Mouse (Mus musculus) spleen, adult 2 months (tissue): ENCODE results near the gene Phc2. TPM values are rescaled to one million over a fixed set of nuclear protein-coding genes. Genes with fewer than 3 reads are reported as not detected.

Experiments
- DNase-seq, 2 experiments: peaks; one replicate each; pipeline versions ENCODE4 v3.0.0 to v3.0.0-alpha.2; 2012 to 2021; ENCODE audit warnings: low spot score in 2 of 2, low read depth in 1 of 2
- H3K27ac ChIP-seq: fragments of 200-500 bp; 2 replicates; pipeline ENCODE4 v1.5.1; 2012; ENCODE audit warnings: low read length, inconsistent platforms; ENCODE audit not compliant: insufficient read depth
- H3K27me3 ChIP-seq: fragments of 200-500 bp; 2 replicates; pipeline ENCODE4 v1.6.1; 2012; ENCODE audit warnings: mild to moderate bottlenecking, moderate library complexity, low read length, inconsistent platforms; ENCODE audit not compliant: control insufficient read depth, insufficient read depth
- H3K36me3 ChIP-seq: fragments of 200-500 bp; 2 replicates; pipeline ENCODE4 v1.6.1; 2012; ENCODE audit warnings: mild to moderate bottlenecking, low read length, inconsistent platforms; ENCODE audit not compliant: control insufficient read depth, insufficient read depth
- H3K4me1 ChIP-seq: fragments of 200-500 bp; 2 replicates; pipeline ENCODE4 v1.6.1; 2011; ENCODE audit warnings: inconsistent platforms; ENCODE audit not compliant: control insufficient read depth, insufficient read depth, insufficient read length
- H3K4me3 ChIP-seq: fragments of 200-500 bp; 2 replicates; pipeline ENCODE4 v1.5.1; 2011; ENCODE audit warnings: mild to moderate bottlenecking, inconsistent platforms; ENCODE audit not compliant: insufficient read depth, insufficient read length; ENCODE audit errors: extremely low read depth
- CTCF ChIP-seq: fragments of 200-500 bp; IDR thresholded peaks from 2 replicates; pipeline ENCODE4 v1.5.1; 2011; ENCODE audit warnings: mild to moderate bottlenecking, inconsistent platforms; ENCODE audit not compliant: insufficient read depth, insufficient read length, insufficient replicate concordance; ENCODE audit errors: extremely low read depth
- POLR2A ChIP-seq: fragments of 200-500 bp; IDR thresholded peaks from 2 replicates; pipeline ENCODE4 v1.6.1; 2011; ENCODE audit warnings: low read depth, low read length, inconsistent platforms
- WGBS: fragments of 180-500 bp; shearing (Covaris S2); methylation state at CpG from one replicate; pipeline ENCODE4 v1.1.7; 2018; 5-methylcytosine and 5-hydroxymethylcytosine counted together
- polyA plus RNA-seq: library from polyadenylated mRNA; depleted of rRNA; stranded (reverse); fragments of >200 nt; gene quantifications from 2 replicates; pipeline ENCODE4 v1.2.3, GENCODE M21; 2012

Phc2 gene
- polyA plus RNA-seq, 1 experiment: 76.7 TPM

DNA sequence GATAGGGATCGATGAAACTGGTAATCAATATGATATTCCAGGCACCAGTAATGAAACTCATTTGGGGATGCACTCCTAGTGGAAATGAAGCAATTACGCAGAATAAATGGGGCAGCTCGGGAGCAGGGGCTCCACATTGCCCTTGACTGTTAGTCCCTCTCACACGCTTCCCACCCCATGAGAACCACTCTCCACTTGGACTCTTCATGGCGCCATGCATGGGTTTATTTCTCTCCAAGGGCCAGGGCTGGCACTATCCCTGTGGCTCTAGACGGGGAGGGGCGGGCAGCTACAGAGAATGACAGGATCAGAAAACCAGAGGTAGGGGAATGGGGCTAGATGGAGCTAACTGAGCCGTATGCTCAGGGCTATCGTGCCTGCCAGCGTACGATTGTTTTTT lies 29.6 kb downstream of the Phc2 start:
- no peaks in the 10 kb centered on the region for H3K36me3 ChIP-seq
- H3K27me3 ChIP-seq: no peaks in the 10 kb centered on the region
- no peak for DNase-seq
- no peak for TF ChIP-seq POLR2A
- no peak for TF ChIP-seq CTCF
- no peak overlapping the region for H3K27ac ChIP-seq
- H3K4me1 ChIP-seq: peaks cover 2% of the 10 kb centered on the region; the same call in 1 of the 2 replicates
- WGBS: 93% methylated on average over 11 of the region's 11 CpGs
- no peak overlapping the region for H3K4me3 ChIP-seq

DNA sequence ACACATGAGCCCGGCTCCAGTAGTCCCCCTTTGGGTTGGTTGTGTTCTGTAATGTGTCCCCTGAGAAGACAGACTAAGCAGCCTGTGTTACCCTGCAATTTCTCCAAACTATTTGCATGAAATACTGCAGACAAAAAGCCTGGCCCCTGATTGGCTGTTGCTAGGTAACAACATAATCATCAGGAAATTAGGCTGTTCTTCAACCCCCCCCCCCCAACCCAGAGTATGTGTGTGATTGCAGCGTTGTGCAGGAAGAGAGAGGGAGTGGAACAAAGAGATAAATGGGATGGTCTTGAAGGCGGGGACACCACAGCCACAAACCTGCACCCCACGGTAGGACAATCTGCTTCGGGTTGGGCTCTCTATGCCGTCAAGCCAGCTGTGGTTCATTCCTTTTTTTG lies 34.0 kb downstream of the Phc2 start:
- 31% methylated on average over 6 of the region's 6 CpGs for WGBS
- Histone ChIP-seq H3K27me3 (no peaks in the 10 kb centered on the region), H3K27ac (no peak overlapping the region), H3K36me3 (no peaks in the 10 kb centered on the region), H3K4me1 (peaks cover 9% of the 10 kb centered on the region; the same call in 1 of the 2 replicates), H3K4me3 (no peak overlapping the region)
- TF ChIP-seq CTCF: no peak
- no peak for TF ChIP-seq POLR2A
- DNase-seq: no peak

DNA sequence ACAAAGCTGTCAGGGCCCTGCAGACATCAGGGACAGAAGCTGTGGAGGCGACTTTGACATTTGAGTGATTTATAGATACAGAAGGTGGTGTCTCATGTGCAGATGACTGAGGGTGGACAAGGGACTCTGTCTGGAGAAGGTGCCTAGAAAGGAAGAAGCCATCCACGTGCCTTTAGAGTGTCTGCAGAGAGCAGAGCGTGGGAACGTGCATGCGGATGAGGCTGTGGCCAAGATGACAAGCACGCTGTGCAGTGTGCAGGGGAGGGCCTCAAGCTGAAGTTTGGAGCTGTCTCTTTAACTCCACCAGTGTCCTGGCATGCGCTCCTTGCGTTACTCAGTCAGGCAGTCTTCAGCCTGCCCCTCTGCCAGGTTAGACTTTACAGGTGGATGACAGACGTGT lies 34.5 kb downstream of the Phc2 start:
- no peaks in the 10 kb centered on the region for H3K36me3 ChIP-seq
- H3K4me3 ChIP-seq: no peak overlapping the region
- no peak for DNase-seq
- TF ChIP-seq POLR2A: no peak
- H3K4me1 ChIP-seq: peaks cover 9% of the 10 kb centered on the region; the same call in 1 of the 2 replicates
- H3K27me3 ChIP-seq: no peaks in the 10 kb centered on the region
- WGBS: 34% methylated on average over 9 of the region's 9 CpGs
- H3K27ac ChIP-seq: no peak overlapping the region

DNA sequence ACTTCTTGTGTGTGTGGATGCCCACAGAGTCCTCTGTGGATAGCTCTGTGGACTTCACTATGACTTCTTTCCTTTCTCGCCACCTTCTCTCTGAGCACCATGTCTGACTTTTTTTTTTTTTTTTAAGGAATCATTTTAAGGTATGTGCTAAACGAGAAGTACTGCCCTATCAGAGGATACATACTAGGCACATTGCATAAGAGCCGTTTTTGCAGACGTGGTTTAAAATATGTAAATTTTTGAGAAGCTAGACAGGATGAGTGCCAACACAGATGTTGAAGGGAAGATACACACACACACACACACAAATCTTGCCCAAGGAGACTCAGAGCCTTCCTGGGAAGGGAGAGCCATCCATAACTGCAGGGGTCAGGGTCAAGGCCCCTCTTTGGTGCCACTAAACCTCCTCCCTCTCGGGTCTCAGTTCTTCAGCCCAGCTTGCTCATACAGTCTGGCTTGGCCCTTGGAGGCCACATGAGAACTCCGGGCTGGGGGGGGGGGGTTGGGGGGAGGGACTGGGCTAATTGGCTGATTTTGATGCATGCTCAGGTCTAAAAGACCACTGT lies 35.3 kb downstream of the Phc2 start:
- no peaks in the 10 kb centered on the region for H3K27me3 ChIP-seq
- H3K4me1 ChIP-seq: peaks cover 9% of the 10 kb centered on the region; the same call in 1 of the 2 replicates
- no peak for DNase-seq
- H3K36me3 ChIP-seq: no peaks in the 10 kb centered on the region
- no peak overlapping the region for H3K27ac ChIP-seq
- 31% methylated on average over 6 of the region's 6 CpGs for WGBS
- TF ChIP-seq CTCF (no peak), POLR2A (no peak)
- H3K4me3 ChIP-seq: no peak overlapping the region

DNA sequence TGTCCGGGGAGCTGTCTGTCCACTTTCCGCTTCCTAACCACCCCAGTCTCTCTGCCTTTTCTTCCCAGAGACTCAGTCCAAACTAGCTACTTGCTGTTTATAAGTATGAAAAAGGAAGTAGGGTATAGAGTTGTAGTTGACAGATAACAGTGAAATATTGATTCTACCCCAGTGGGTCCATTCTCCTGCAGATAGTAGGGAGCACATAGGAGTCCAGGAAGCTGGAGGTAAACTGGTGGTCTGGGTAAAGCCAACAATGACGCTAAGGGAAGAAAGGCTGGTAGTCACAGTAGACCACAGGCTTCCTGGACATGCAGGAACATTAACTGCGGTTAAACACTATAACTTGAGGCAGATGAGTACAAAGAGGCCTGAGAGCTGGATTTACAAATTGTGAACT lies 36.7 kb downstream of the Phc2 start:
- H3K4me1 ChIP-seq: peaks cover 9% of the 10 kb centered on the region; the same call in 1 of the 2 replicates
- TF ChIP-seq POLR2A (no peak), CTCF (no peak)
- no peak for DNase-seq
- 33% methylated on average over 4 of the region's 4 CpGs for WGBS
- H3K27me3 ChIP-seq: no peaks in the 10 kb centered on the region
- no peak overlapping the region for H3K27ac ChIP-seq
- no peak overlapping the region for H3K4me3 ChIP-seq
- no peaks in the 10 kb centered on the region for H3K36me3 ChIP-seq

DNA sequence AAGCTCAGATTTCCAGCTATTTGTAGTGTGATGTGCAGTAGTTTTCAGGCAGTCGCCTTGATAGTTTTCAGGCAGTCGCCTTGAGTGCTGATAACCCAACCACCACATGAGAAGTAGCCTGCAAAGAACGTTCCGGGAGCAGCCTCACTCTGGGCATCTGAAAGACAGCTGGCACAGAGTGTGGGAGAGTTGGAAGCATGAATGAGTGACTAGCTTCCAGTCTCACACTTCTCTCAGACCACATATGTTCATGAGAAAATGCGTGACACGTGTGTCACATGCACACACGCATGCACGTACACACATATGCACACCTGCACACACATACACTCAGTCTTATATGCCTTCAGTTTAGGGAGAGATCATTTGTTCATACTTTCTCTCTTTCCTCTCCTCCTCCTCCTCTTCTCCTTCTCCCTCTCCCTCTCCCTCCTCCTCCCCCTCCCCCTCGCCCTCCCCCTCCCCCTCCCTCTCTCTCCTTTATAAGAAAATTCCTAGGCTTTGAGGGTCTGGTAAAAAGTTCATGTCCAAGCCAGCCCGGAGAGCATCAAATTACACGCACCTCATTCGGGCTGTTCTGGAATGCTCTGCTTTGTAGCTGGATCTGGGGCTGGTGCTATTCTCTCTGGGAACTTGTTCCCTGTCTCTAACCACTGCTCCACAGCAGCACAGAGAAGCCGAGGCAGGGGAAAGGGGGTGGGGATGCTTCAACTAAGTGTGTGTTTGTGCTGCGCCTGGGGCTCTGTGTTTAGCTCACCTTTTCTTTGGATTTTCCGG lies 37.8 kb downstream of the Phc2 start:
- DNase-seq: no peak
- WGBS: 74% methylated on average over 14 of the region's 15 CpGs
- H3K36me3 ChIP-seq: no peaks in the 10 kb centered on the region
- H3K27me3 ChIP-seq: no peaks in the 10 kb centered on the region
- H3K4me3 ChIP-seq: no peak overlapping the region
- TF ChIP-seq POLR2A: no peak
- no peak for TF ChIP-seq CTCF
- no peak overlapping the region for H3K27ac ChIP-seq
- peaks cover 9% of the 10 kb centered on the region; the same call in 1 of the 2 replicates for H3K4me1 ChIP-seq

DNA sequence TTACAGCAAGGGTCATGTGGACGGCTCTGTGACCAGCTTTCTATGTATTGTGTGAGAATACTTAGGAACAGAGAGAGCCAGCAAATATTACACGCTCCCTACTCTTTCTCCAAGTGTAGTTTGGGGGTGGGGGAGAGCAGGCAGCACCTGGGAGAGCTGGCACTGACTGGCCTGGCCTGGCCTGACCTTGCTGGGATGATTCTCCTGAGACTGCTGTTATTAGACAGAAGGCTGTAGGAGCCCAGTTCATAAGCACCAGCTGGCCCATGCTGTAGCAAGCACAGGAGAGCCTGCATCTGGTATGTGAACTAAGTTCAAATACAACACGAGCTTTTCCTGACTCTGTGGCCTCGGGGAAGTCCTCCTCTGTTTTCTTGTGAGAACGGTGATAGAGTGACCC lies 38.7 kb downstream of the Phc2 start:
- peaks cover 9% of the 10 kb centered on the region; the same call in 1 of the 2 replicates for H3K4me1 ChIP-seq
- H3K4me3 ChIP-seq: no peak overlapping the region
- no peak overlapping the region for H3K27ac ChIP-seq
- H3K36me3 ChIP-seq: no peaks in the 10 kb centered on the region
- no peaks in the 10 kb centered on the region for H3K27me3 ChIP-seq
- TF ChIP-seq POLR2A: no peak
- TF ChIP-seq CTCF: no peak
- no peak for DNase-seq
- WGBS: 71% methylated on average over 5 of the region's 5 CpGs
